Mouse (Mus musculus) large intestine, adult 2 months (tissue): ENCODE data around the gene Abcc10. TPM values are rescaled to one million over a fixed set of nuclear protein-coding genes. Genes with fewer than 3 reads are reported as not detected.

Source experiments
- DNase-seq: peaks from one replicate; pipeline ENCODE4 v3.0.0-alpha.2; 2012; ENCODE audit warnings: low read depth, low spot score
- WGBS: fragments of 180-500 bp; shearing (Covaris S2); methylation state at CpG from one replicate; pipeline ENCODE4 v1.1.7; 2018; 5-methylcytosine and 5-hydroxymethylcytosine counted together
- polyA plus RNA-seq: library from polyadenylated mRNA; depleted of rRNA; stranded (reverse); fragments of >200 nt; gene quantifications from 2 replicates; pipeline ENCODE4 v1.2.3, GENCODE M21; 2012; rRNA removed

The Abcc10 gene
- polyA plus RNA-seq, 1 experiment: 13.5 TPM

- no peak for DNase-seq
- WGBS: 20% methylated on average over 14 of the region's 14 CpGs
Measured at GRCm38 (mm10) chr17:46265918-46266618, 62.1 kb downstream of the Abcc10 start.

GRCm38 (mm10) chr17:46265502-46265901, 62.6 kb downstream of the Abcc10 start:
- WGBS: 83% methylated on average over 12 of the region's 12 CpGs
- no peak for DNase-seq

- 81% methylated on average over 5 of the region's 5 CpGs for WGBS
- DNase-seq: no peak
Measured at GRCm38 (mm10) chr17:46262201-46262694, 65.9 kb downstream of the Abcc10 start.

- DNase-seq: no peak
- 87% methylated on average over 17 of the region's 17 CpGs for WGBS
Measured at GRCm38 (mm10) chr17:46259675-46260074, 68.5 kb downstream of the Abcc10 start.

- WGBS: 84% methylated on average over 30 of the region's 30 CpGs
- DNase-seq: no peak
Measured at GRCm38 (mm10) chr17:46258279-46259053, 69.7 kb downstream of the Abcc10 start.

- no peak for DNase-seq
- 29% methylated on average over 6 of the region's 6 CpGs for WGBS
Measured at GRCm38 (mm10) chr17:46255147-46255546, 73.0 kb downstream of the Abcc10 start.

- DNase-seq: no peak
- under 1% methylated on average over 48 of the region's 54 CpGs for WGBS
Measured at GRCm38 (mm10) chr17:46254106-46254505, 74.0 kb downstream of the Abcc10 start.

- no peak for DNase-seq
- WGBS: 3% methylated on average over 48 of the region's 48 CpGs
Measured at GRCm38 (mm10) chr17:46253452-46254084, 74.6 kb downstream of the Abcc10 start, which contains the start of gene Lrrc73. Lrrc73 (plus strand) TSS chr17:46253531.

Other genes with a start within 250 kb of the Abcc10 start
- gene Mrps18a, start 217.4 kb downstream of the Abcc10 start, polyA plus RNA-seq: 46.9 and 47.4 TPM in 2 replicates
- 2.6 and 2.8 TPM in 2 replicates for gene Rsph9, start 184.1 kb downstream of the Abcc10 start, polyA plus RNA-seq
- gene Mad2l1bp, start 174.8 kb downstream of the Abcc10 start, polyA plus RNA-seq: 33.7 and 37.4 TPM in 2 replicates
- 145 and 213 TPM in 2 replicates for gene Gtpbp2, start 167.3 kb downstream of the Abcc10 start, polyA plus RNA-seq
- 4.2 and 4.4 TPM in 2 replicates for gene Polh, start 125.7 kb downstream of the Abcc10 start, polyA plus RNA-seq
- gene Xpo5, start 125.6 kb downstream of the Abcc10 start, polyA plus RNA-seq: 17.1 and 18.2 TPM in 2 replicates
- gene Polr1c, start 80.3 kb downstream of the Abcc10 start, polyA plus RNA-seq: 44.9 and 47.8 TPM in 2 replicates
- gene Yipf3, start 80.3 kb downstream of the Abcc10 start, polyA plus RNA-seq: 170 and 187 TPM in 2 replicates
- gene Lrrc73, start 74.8 kb downstream of the Abcc10 start, polyA plus RNA-seq: 0.74 and 0.92 TPM in 2 replicates
- 27.3 and 47.7 TPM in 2 replicates for gene Tjap1, start 45.3 kb downstream of the Abcc10 start, polyA plus RNA-seq
- 0.07 and 0.19 TPM in 2 replicates for gene Dlk2, start 30.9 kb downstream of the Abcc10 start, polyA plus RNA-seq
- gene Zfp318, start 55.4 kb upstream of the Abcc10 start, polyA plus RNA-seq: 1.9 and 4.5 TPM in 2 replicates
- gene Crip3, start 100.6 kb upstream of the Abcc10 start, polyA plus RNA-seq: 0.60 and 0.83 TPM in 2 replicates
- not detected in 2 replicates for gene Slc22a7, start 110.1 kb upstream of the Abcc10 start, polyA plus RNA-seq
- gene Ttbk1, start 159.3 kb upstream of the Abcc10 start, polyA plus RNA-seq: 0.11 and 0.15 TPM in 2 replicates
- 7.1 and 8.1 TPM in 2 replicates for gene Dnph1, start 168.4 kb upstream of the Abcc10 start, polyA plus RNA-seq
- 4.1 and 6.1 TPM in 2 replicates for gene Cul9, start 218.0 kb upstream of the Abcc10 start, polyA plus RNA-seq
- 120 and 129 TPM in 2 replicates for gene Srf, start 227.8 kb upstream of the Abcc10 start, polyA plus RNA-seq